ENCODE assay signal across 11 mouse cellular contexts in the genomic region with DNA sequence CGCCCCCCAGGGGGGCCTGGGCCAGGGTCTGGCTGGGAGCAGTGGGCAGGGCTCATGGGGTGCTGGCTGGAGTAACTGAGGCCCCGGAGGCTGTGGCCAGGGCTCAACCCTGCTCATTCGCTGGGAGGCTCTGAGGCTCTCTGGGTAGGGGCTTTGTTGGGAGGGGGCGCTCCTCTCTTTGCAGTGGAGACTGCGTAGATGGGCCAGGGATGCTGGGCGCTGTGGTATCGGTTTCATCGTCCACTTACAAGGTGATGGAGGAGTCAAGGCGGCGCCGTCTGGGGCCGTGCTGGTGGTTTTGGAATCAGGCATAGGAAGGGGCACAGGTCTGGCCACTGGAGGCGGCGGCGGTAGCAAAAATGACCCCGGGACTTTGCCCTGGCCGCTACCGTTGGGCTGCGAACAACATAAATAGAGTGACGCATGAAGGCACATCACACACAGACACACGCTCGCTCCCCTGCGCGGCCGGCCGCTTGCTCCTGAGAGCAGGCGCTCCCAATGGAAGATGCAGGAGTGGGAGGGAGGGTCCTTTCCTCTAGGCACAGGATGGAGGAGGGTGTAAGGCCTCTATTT. TPM values are rescaled to one million over a fixed set of nuclear protein-coding genes. Genes with fewer than 3 reads are reported as not detected.
A peak's percentile ranks its signal among the peaks of the same experiment; 100 is the strongest.
DNase-seq lines count a peak whose midpoint lies in the region; ATAC-seq and TF ChIP-seq lines count a peak whose summit lies in the region.
"Had no signal": no experiment of that assay in that cellular context is flagged by ENCODE, and none has a peak within 500 bp of the region (broad histone marks: within the 10 kb centered on the region; RNA-seq: fewer than 3 reads in every experiment).

No protein-coding gene starts in this region.

- no peak overlapping the region for H3K27ac ChIP-seq in ES-Bruce4 (ENCODE audit: insufficient read depth, low read length)
- peak overlapping the region; percentile 80 for H3K27ac ChIP-seq in forebrain, postnatal 0 days (ENCODE audit: low read depth, low read length)
- no peak overlapping the region for H3K27ac ChIP-seq in liver, embryonic 14.5 days

- no peaks in the 10 kb centered on the region for H3K27me3 ChIP-seq in ES-Bruce4 (ENCODE audit: control insufficient read depth, insufficient read depth, low read length, poor library complexity, severe bottlenecking)
- H3K27me3 ChIP-seq in forebrain, postnatal 0 days (ENCODE audit: insufficient read depth, low read length) = no peaks in the 10 kb centered on the region
- H3K27me3 ChIP-seq in liver, embryonic 14.5 days (ENCODE audit: control insufficient read depth, insufficient read depth, low read length) = no peaks in the 10 kb centered on the region; the same call in 1 of the 2 replicates

- peak overlapping the region; percentile 23; the same call in 1 of the 2 replicates for H3K9ac ChIP-seq in ES-Bruce4 (ENCODE audit: low read depth, poor library complexity, severe bottlenecking)
- H3K9ac ChIP-seq in forebrain, postnatal 0 days = peak overlapping the region; percentile 39; the same call in 1 of the 2 replicates
- no peak overlapping the region for H3K9ac ChIP-seq in liver, embryonic 14.5 days (replicated peaks)

- H3K4me3 ChIP-seq in ES-Bruce4 (ENCODE audit: low read depth, low read length) = peak overlapping the region; percentile 39
- no peak overlapping the region for H3K4me3 ChIP-seq in forebrain, postnatal 0 days (ENCODE audit: low read depth, low read length)
- no peak overlapping the region for H3K4me3 ChIP-seq in liver, embryonic 14.5 days (ENCODE audit: insufficient read depth in 1 of 2, low read depth in 2 of 2, low read length in 2 of 2)
- H3K4me3 ChIP-seq: myocyte had no signal

- 15% methylated on average over 27 of the region's 27 CpGs for whole genome bisulfite sequencing in forebrain, postnatal 0 days
- 64% methylated on average over 27 of the region's 27 CpGs for WGBS in liver, embryonic 14.5 days (ENCODE audit: insufficient replicate concordance)

- DNase-seq in gastrocnemius, postnatal 10 days = peak; percentile 20
- no peak for DNase-seq in gastrocnemius, postnatal 25 days
- DNase-seq in forebrain, postnatal 0 days = peak; percentile 33
- DNase-seq in liver, embryonic 14.5 days (ENCODE audit: low read depth in 3 of 3, low spot score in 3 of 3) = no peak
- no peak for DNase-seq in ovary, postnatal 14 days (ENCODE audit: low spot score)
- DNase-seq in thymus, postnatal 14 days = no peak
- no peak for DNase-seq in cerebellum, adult 11 months
- DNase-seq: cerebellum, postnatal 25 days had no signal

- no peak for TF ChIP-seq CTCF in ES-Bruce4 (IDR thresholded peaks at IDR 0.05; ENCODE audit: low read depth, low read length)
- TF ChIP-seq CTCF in forebrain, postnatal 0 days (IDR thresholded peaks at IDR 0.05; ENCODE audit: low read depth) = no peak
- no peak for TF ChIP-seq CTCF in liver, embryonic 14.5 days (IDR thresholded peaks at IDR 0.05; ENCODE audit: low read depth)

- H3K9me3 ChIP-seq in ES-Bruce4 (replicated peaks; ENCODE audit: control insufficient read depth, insufficient read depth, low read length, poor library complexity, severe bottlenecking) = no peaks in the 10 kb centered on the region
- no peaks in the 10 kb centered on the region for H3K9me3 ChIP-seq in forebrain, postnatal 0 days (ENCODE audit: low read length)
- H3K9me3 ChIP-seq in liver, embryonic 14.5 days (ENCODE audit: control insufficient read depth, low read length) = no peaks in the 10 kb centered on the region

- no peaks in the 10 kb centered on the region for H3K4me1 ChIP-seq in ES-Bruce4 (ENCODE audit: control insufficient read depth, insufficient read depth, low read length)
- peaks cover 5% of the 10 kb centered on the region for H3K4me1 ChIP-seq in forebrain, postnatal 0 days (ENCODE audit: insufficient read depth)
- 0 out of 4 replicates have a peak, but pooled peaks cover 0 to 1% of the 10 kb centered on the region in 2 experiments for H3K4me1 ChIP-seq in liver, embryonic 14.5 days (replicated peaks; ENCODE audit: control insufficient read depth in 2 of 2, insufficient read depth in 2 of 2, low read length in 1 of 2)

- ATAC-seq in forebrain, postnatal 0 days = no peak
- ATAC-seq in liver, embryonic 14.5 days (ENCODE audit: insufficient read depth) = no peak

- H3K36me3 ChIP-seq in ES-Bruce4 (ENCODE audit: control insufficient read depth, insufficient read depth, low read length, poor library complexity, severe bottlenecking) = no peaks in the 10 kb centered on the region
- peaks cover 48% of the 10 kb centered on the region for H3K36me3 ChIP-seq in forebrain, postnatal 0 days (ENCODE audit: insufficient read depth)
- no peaks in the 10 kb centered on the region for H3K36me3 ChIP-seq in liver, embryonic 14.5 days (replicated peaks; ENCODE audit: control insufficient read depth, insufficient read depth, low read depth)

- no peak overlapping the region; the same call in 1 of the 2 replicates for H3K4me2 ChIP-seq in forebrain, postnatal 0 days (ENCODE audit: low read depth)
- peak overlapping the region; percentile 11; the same call in 1 of the 2 replicates for H3K4me2 ChIP-seq in liver, embryonic 14.5 days (ENCODE audit: low read depth)

- TF ChIP-seq EP300 in ES-Bruce4 (IDR thresholded peaks at IDR 0.05; ENCODE audit: insufficient read depth, low read depth, low read length) = no peak
- no peak for TF ChIP-seq EP300 in liver, embryonic 14.5 days (IDR thresholded peaks at IDR 0.05; ENCODE audit: low read depth)

- no peak for TF ChIP-seq POLR2A in ES-Bruce4 (IDR thresholded peaks at IDR 0.05; ENCODE audit: insufficient read depth, low read length)

RNA-seq across cellular contexts. Expression of a gene that starts 6.8 kb away (rescaled TPM):
- 1 to 10 TPM; 2.2 to 2.8 TPM for total RNA-seq in gastrocnemius, postnatal 10 days (2021)
- total RNA-seq in gastrocnemius, postnatal 25 days (2021) = under 1 TPM; 0.54 to 0.67 TPM
- not detected in 2 replicates for polyA plus RNA-seq in ES-Bruce4 (2011; ENCODE audit: insufficient read depth, insufficient read length, low read depth, missing spikeins)
- total RNA-seq in forebrain, postnatal 0 days (2014; rRNA removed) = not detected in 2 replicates
- 0.56 and 1.0 TPM in 2 replicates for polyA plus RNA-seq in forebrain, postnatal 0 days (2015; fragmentation: Nextera tagmentation; extraction: Ambion mirVana)
- 10.9 and 11.9 TPM in 2 replicates for polyA plus RNA-seq in liver, embryonic 14.5 days (2012; rRNA removed)
- 8.3 and 10.3 TPM in 2 replicates for polyA plus RNA-seq in liver, embryonic 14.5 days (2014; fragmentation: Nextera tagmentation; extraction: Ambion mirVana)
- total RNA-seq: layer of hippocampus, postnatal 25 days had no signal

RNA-seq across cellular contexts. Expression of a gene that starts 14.7 kb away (rescaled TPM):
- total RNA-seq in gastrocnemius, postnatal 10 days (2021) = 1 to 10 TPM; 3.3 to 5.4 TPM
- total RNA-seq in gastrocnemius, postnatal 25 days (2021) = 1 to 10 TPM; 1.3 to 2.0 TPM
- not detected in 2 replicates for polyA plus RNA-seq in ES-Bruce4 (2011; ENCODE audit: insufficient read depth, insufficient read length, low read depth, missing spikeins)
- 2.2 and 2.7 TPM in 2 replicates for total RNA-seq in forebrain, postnatal 0 days (2014; rRNA removed)
- 2.4 and 2.5 TPM in 2 replicates for polyA plus RNA-seq in forebrain, postnatal 0 days (2015; fragmentation: Nextera tagmentation; extraction: Ambion mirVana)
- polyA plus RNA-seq in liver, embryonic 14.5 days (2012; rRNA removed) = 45.4 and 46.2 TPM in 2 replicates
- polyA plus RNA-seq in liver, embryonic 14.5 days (2014; fragmentation: Nextera tagmentation; extraction: Ambion mirVana) = 55.6 and 57.7 TPM in 2 replicates
- polyA plus RNA-seq: myocyte had no signal

RNA-seq across cellular contexts. Expression of a gene that starts 28.3 kb away (rescaled TPM):
- total RNA-seq in gastrocnemius, postnatal 10 days (2021) = 10 to 100 TPM; 38.2 to 39.1 TPM
- 10 to 100 TPM; 20.0 to 22.2 TPM for total RNA-seq in gastrocnemius, postnatal 25 days (2021)
- 89.7 and 97.9 TPM in 2 replicates for polyA plus RNA-seq in ES-Bruce4 (2011; ENCODE audit: insufficient read depth, insufficient read length, low read depth, missing spikeins)
- 65.9 and 78.2 TPM in 2 replicates for total RNA-seq in forebrain, postnatal 0 days (2014; rRNA removed)
- polyA plus RNA-seq in forebrain, postnatal 0 days (2015; fragmentation: Nextera tagmentation; extraction: Ambion mirVana) = 14.6 and 14.7 TPM in 2 replicates
- polyA plus RNA-seq in liver, embryonic 14.5 days (2012; rRNA removed) = 19.0 and 21.2 TPM in 2 replicates
- 6.3 and 7.6 TPM in 2 replicates for polyA plus RNA-seq in liver, embryonic 14.5 days (2014; fragmentation: Nextera tagmentation; extraction: Ambion mirVana)

RNA-seq across cellular contexts. Expression of a gene that starts 29.9 kb away (rescaled TPM):
- 10 to 100 TPM; 33.7 to 43.9 TPM for total RNA-seq in gastrocnemius, postnatal 10 days (2021)
- 10 to 100 TPM; 36.7 to 40.2 TPM for total RNA-seq in gastrocnemius, postnatal 25 days (2021)
- 77.6 and 79.8 TPM in 2 replicates for polyA plus RNA-seq in ES-Bruce4 (2011; ENCODE audit: insufficient read depth, insufficient read length, low read depth, missing spikeins)
- total RNA-seq in forebrain, postnatal 0 days (2014; rRNA removed) = 89.5 and 94.8 TPM in 2 replicates
- polyA plus RNA-seq in forebrain, postnatal 0 days (2015; fragmentation: Nextera tagmentation; extraction: Ambion mirVana) = 59.8 and 67.5 TPM in 2 replicates
- 37.5 and 37.6 TPM in 2 replicates for polyA plus RNA-seq in liver, embryonic 14.5 days (2012; rRNA removed)
- polyA plus RNA-seq in liver, embryonic 14.5 days (2014; fragmentation: Nextera tagmentation; extraction: Ambion mirVana) = 27.4 and 34.1 TPM in 2 replicates

RNA-seq across cellular contexts. Expression of a gene that starts 53.3 kb away (rescaled TPM):
- 10 to 100 TPM; 10.9 to 17.6 TPM for total RNA-seq in gastrocnemius, postnatal 10 days (2021)
- total RNA-seq in gastrocnemius, postnatal 25 days (2021) = 1 to 10 TPM; 5.9 to 7.1 TPM
- 42.8 and 44.8 TPM in 2 replicates for polyA plus RNA-seq in ES-Bruce4 (2011; ENCODE audit: insufficient read depth, insufficient read length, low read depth, missing spikeins)
- 4.8 and 8.5 TPM in 2 replicates for total RNA-seq in forebrain, postnatal 0 days (2014; rRNA removed)
- 19.3 and 22.7 TPM in 2 replicates for polyA plus RNA-seq in forebrain, postnatal 0 days (2015; fragmentation: Nextera tagmentation; extraction: Ambion mirVana)
- polyA plus RNA-seq in liver, embryonic 14.5 days (2012; rRNA removed) = 6.2 and 8.4 TPM in 2 replicates
- polyA plus RNA-seq in liver, embryonic 14.5 days (2014; fragmentation: Nextera tagmentation; extraction: Ambion mirVana) = 12.6 and 15.0 TPM in 2 replicates

Comparison
In these comparisons a context has a peak if more than half of its experiments do, and no peak if none do; other contexts are left out.
1. DNase-seq: peak in gastrocnemius, postnatal 10 days (single experiment) and forebrain, postnatal 0 days (single experiment); none in gastrocnemius, postnatal 25 days (single experiment), liver, embryonic 14.5 days (0 of 3), ovary, postnatal 14 days (single experiment), thymus, postnatal 14 days (single experiment) and cerebellum, adult 11 months (single experiment).